In the genomic region with DNA sequence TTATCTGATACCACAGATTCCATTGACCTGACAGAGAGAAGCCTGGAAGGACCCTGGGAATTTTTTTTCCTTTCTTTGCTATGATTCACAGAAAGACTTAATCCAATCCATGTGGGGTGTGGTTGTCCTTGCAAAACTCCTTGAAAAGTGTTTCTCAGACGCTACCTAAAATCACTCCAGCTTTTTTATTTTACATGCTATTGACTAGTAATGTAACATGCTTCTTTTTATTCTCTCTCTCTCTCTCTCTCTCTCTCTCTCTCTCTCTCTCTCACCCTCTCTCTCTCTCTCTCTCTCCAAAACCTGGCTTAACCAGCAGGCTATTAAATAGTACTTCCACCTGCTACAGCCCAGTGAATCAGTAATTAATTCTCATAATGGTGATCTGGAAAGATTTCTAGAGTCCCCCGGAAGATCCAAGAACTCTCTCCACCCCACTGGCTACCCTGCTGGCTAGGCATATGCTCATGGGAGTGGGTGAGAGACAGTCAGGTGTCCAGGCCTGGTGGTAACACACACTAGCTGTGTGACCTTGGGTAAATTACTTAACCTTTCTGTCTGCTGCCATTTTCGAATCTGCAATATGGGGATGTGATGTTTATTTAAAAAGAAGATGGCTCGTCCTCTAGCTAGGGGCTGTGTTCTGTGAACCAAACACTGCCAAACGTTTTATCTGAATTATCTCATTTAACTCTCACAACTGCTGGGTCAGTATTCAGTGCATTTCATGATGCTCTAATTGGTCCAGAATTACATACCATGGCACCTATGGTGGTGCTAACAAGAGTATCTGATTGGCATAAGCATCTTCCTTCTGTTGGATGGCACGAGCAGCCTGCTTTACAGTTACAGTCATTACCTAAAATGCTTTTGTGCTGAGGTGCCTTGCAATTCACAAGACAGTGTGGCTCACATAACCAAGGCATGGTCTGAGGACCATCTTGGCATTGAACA, we compare ENCODE assay signal across 8 mouse cellular contexts.
DNase-seq lines count a peak whose midpoint lies in the region; ATAC-seq and TF ChIP-seq lines count a peak whose summit lies in the region.

No protein-coding gene starts in this region.

- no peaks in the 10 kb centered on the region for H3K9me3 ChIP-seq in heart, embryonic 14.5 days (ENCODE audit: control insufficient read depth, low read length)
- no peaks in the 10 kb centered on the region for H3K9me3 ChIP-seq in heart, embryonic 16.5 days (replicated peaks; ENCODE audit: control insufficient read depth, low read length)
- no peaks in the 10 kb centered on the region for H3K9me3 ChIP-seq in midbrain, embryonic 12.5 days

- H3K4me3 ChIP-seq in heart, embryonic 14.5 days (ENCODE audit: control insufficient read depth in 1 of 2, insufficient read depth in 1 of 2, low read depth in 1 of 2, low read length in 2 of 2) = no peak overlapping the region
- H3K4me3 ChIP-seq in heart, embryonic 16.5 days (ENCODE audit: low read length) = no peak overlapping the region; the same call in 1 of the 2 replicates
- no peak overlapping the region for H3K4me3 ChIP-seq in midbrain, embryonic 12.5 days
- no peak overlapping the region for H3K4me3 ChIP-seq in kidney, adult 2 months (ENCODE audit: insufficient read depth, low read depth, low read length)

- no peaks in the 10 kb centered on the region for H3K36me3 ChIP-seq in heart, embryonic 14.5 days (ENCODE audit: control insufficient read depth, insufficient read depth, low read length)
- no peaks in the 10 kb centered on the region for H3K36me3 ChIP-seq in heart, embryonic 16.5 days (ENCODE audit: control insufficient read depth, insufficient read depth)
- H3K36me3 ChIP-seq in midbrain, embryonic 12.5 days = no peaks in the 10 kb centered on the region
- H3K36me3 ChIP-seq in kidney, adult 2 months (ENCODE audit: control insufficient read depth, insufficient read depth, low read length) = no peaks in the 10 kb centered on the region

- no peak for ATAC-seq in heart, embryonic 14.5 days (ENCODE audit: insufficient number of reproducible peaks, insufficient read depth, low FRiP score, low read depth)
- ATAC-seq in heart, embryonic 16.5 days (replicated peaks; ENCODE audit: extremely low read depth, insufficient read depth, low FRiP score) = no peak
- no peak for ATAC-seq in midbrain, embryonic 12.5 days (ENCODE audit: low FRiP score, low read depth)

- peak overlapping the region; percentile 67 for H3K9ac ChIP-seq in heart, embryonic 14.5 days (ENCODE audit: low read length)
- H3K9ac ChIP-seq in heart, embryonic 16.5 days (ENCODE audit: low read length) = peak overlapping the region; percentile 66
- 0 out of 2 replicates have a peak overlapping the region, but pooled peaks have one; percentile 28 for H3K9ac ChIP-seq in midbrain, embryonic 12.5 days (replicated peaks)

- no peak for TF ChIP-seq CTCF in kidney, adult 2 months (conservative IDR thresholded peaks at IDR 0.05; ENCODE audit: insufficient read depth, insufficient read length, low read depth, low read length)

- no peak for TF ChIP-seq POLR2A in kidney, adult 2 months (IDR thresholded peaks at IDR 0.05; ENCODE audit: low read depth, low read length)

- no peak for DNase-seq in heart, postnatal 25 days (ENCODE audit: low spot score)
- DNase-seq in cerebellum, adult 9-10 months = peak; percentile 64
- DNase-seq in layer of hippocampus, adult 11-12 months (ENCODE audit: low spot score) = no peak
- DNase-seq in kidney, adult 2 months = no peak
- DNase-seq in layer of hippocampus, adult 9-10 months (ENCODE audit: low spot score) = no peak

- peak overlapping the region; percentile 43 to 78 for H3K27ac ChIP-seq in heart, embryonic 14.5 days (replicated peaks in 1 of 2; ENCODE audit: control insufficient read depth in 1 of 2, insufficient read depth in 1 of 2, low read depth in 2 of 2, low read length in 2 of 2)
- H3K27ac ChIP-seq in heart, embryonic 16.5 days (ENCODE audit: low read length) = peak overlapping the region; percentile 68
- H3K27ac ChIP-seq in midbrain, embryonic 12.5 days (replicated peaks) = peak overlapping the region; percentile 76
- no peak overlapping the region for H3K27ac ChIP-seq in kidney, adult 2 months (ENCODE audit: insufficient read depth, low read depth, low read length)

- WGBS in heart, embryonic 14.5 days = 76% methylated on average over 6 of the region's 6 CpGs
- 75% methylated on average over 6 of the region's 6 CpGs for WGBS in heart, embryonic 16.5 days
- 42% methylated on average over 6 of the region's 6 CpGs for WGBS in midbrain, embryonic 12.5 days
- WGBS in kidney, adult 2 months = 73% methylated on average over 6 of the region's 6 CpGs

- peak overlapping the region; percentile 61 for H3K4me2 ChIP-seq in heart, embryonic 14.5 days (ENCODE audit: low read length)
- H3K4me2 ChIP-seq in heart, embryonic 16.5 days (ENCODE audit: low read depth, low read length) = peak overlapping the region; percentile 59; the same call in 1 of the 2 replicates
- peak overlapping the region; percentile 38 for H3K4me2 ChIP-seq in midbrain, embryonic 12.5 days (replicated peaks)

- H3K4me1 ChIP-seq in heart, embryonic 14.5 days (ENCODE audit: control insufficient read depth in 2 of 2, insufficient read depth in 2 of 2, low read length in 2 of 2) = peaks cover 18 to 33% of the 10 kb centered on the region in 2 experiments
- peaks cover 24% of the 10 kb centered on the region for H3K4me1 ChIP-seq in heart, embryonic 16.5 days (ENCODE audit: control insufficient read depth, insufficient read depth, low read length)
- H3K4me1 ChIP-seq in midbrain, embryonic 12.5 days = peaks cover 29% of the 10 kb centered on the region
- no peaks in the 10 kb centered on the region for H3K4me1 ChIP-seq in kidney, adult 2 months (ENCODE audit: control insufficient read depth, insufficient read depth, low read length)

- no peaks in the 10 kb centered on the region for H3K27me3 ChIP-seq in heart, embryonic 14.5 days (ENCODE audit: control insufficient read depth, insufficient read depth, low read length)
- H3K27me3 ChIP-seq in heart, embryonic 16.5 days (ENCODE audit: control insufficient read depth, insufficient read depth, low read length) = no peaks in the 10 kb centered on the region
- peaks cover 74% of the 10 kb centered on the region for H3K27me3 ChIP-seq in midbrain, embryonic 12.5 days
- no peaks in the 10 kb centered on the region for H3K27me3 ChIP-seq in kidney, adult 2 months (replicated peaks; ENCODE audit: control insufficient read depth, insufficient read depth, low read length)

- intact Hi-C loops in heart, postnatal 25 days (cut with DNase I) = loop anchor here (5.0 kb wide), 1 partner anchor 92 kb away; no protein-coding TSS in a partner anchor
